Mouse (Mus musculus) lung, adult 2 months (tissue): ENCODE data around the gene Bhlhb9.

Experiments
- CTCF ChIP-seq: fragments of 200-500 bp; IDR thresholded peaks from 2 replicates; pipeline ENCODE4 v1.5.1; 2011; ENCODE audit warnings: mild to moderate bottlenecking, low read length, control low read depth; ENCODE audit not compliant: insufficient read depth
- POLR2A ChIP-seq: fragments of 200-500 bp; IDR thresholded peaks from 2 replicates; pipeline ENCODE4 v1.6.1; 2011; ENCODE audit warnings: low read depth, mild to moderate bottlenecking, control low read depth, low read length, borderline replicate concordance; ENCODE audit errors: extremely low read depth

GRCm38 (mm10) chrX:135837896-135838295, 40.5 kb downstream of the Bhlhb9 start:
- TF ChIP-seq CTCF (no peak), POLR2A (no peak)
